Mouse (Mus musculus) adrenal gland, postnatal 0 days (tissue): ENCODE results near the gene Mb21d2. TPM values are rescaled to one million over a fixed set of nuclear protein-coding genes. Genes with fewer than 3 reads are reported as not detected.

ENCODE experiments used
- polyA plus RNA-seq: library from polyadenylated mRNA; unstranded; fragments of >200 nt; fragmentation: Nextera tagmentation; extraction: Ambion mirVana; gene quantifications from 2 replicates; pipeline ENCODE4 v1.2.1, GENCODE M21; 2015

Mb21d2 gene
- 5.2 and 7.1 TPM in 2 replicates for polyA plus RNA-seq

DNA sequence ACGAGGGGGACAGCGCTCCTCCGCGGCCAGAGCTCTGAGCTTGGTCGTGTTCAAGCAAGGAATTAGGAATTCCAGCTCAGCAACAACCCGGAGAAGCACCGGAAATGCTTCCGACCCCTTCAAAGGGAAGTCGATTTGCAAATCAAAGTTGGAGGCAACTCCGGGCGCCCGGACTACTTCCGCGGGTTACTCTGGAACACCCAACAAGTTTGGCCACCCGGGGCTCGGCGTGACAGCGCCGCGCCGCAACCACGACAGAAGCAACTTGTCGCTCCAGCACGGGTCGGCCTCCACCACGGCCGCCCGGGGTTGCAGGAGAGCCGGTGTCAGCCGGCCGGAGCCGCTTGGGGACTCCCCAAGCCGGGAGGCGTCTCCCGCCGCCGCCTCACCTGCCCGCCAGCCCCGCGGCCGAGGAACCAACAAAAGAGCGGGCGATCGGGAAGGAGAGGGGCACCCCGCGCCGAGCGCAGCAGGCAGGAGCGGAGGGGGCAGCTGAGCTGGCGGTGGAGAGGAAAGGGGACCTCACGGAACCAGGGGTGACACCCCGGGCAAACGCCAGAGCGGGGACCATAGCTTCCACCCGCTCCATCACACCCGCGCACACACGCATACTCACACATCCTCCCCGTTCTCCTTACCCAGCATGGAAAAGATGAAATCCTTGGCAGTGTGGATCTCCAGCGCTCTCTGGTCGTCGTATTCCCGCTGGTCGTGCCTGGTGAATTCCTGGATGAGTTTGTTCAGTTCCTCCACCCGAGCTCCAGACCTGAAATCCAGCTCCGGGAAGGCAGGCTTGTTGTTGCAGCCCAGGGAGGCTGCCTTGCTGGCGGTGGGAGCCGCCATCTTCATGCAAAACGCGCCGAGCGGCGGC is at the start of gene Mb21d2:
TSS of gene Mb21d2 (minus strand) at position 859 of the 871 bp plus-strand sequence.

Other genes starting within 250 kb of the Mb21d2 start
- 1.6 and 2.0 TPM in 2 replicates for gene Fgf12, start 176.6 kb downstream of the Mb21d2 start, polyA plus RNA-seq